Mouse (Mus musculus) cerebellum, adult 2 months (tissue): ENCODE data around the gene Stx4a.

Experiments
- CTCF ChIP-seq: fragments of 200-500 bp; IDR thresholded peaks from 2 replicates; pipeline ENCODE4 v1.5.1; 2011; ENCODE audit warnings: low read depth, mild to moderate bottlenecking, control low read depth, low read length, moderate library complexity, borderline replicate concordance; ENCODE audit not compliant: insufficient read depth
- POLR2A ChIP-seq: fragments of 200-500 bp; IDR thresholded peaks from 2 replicates; pipeline ENCODE4 v1.6.1; 2011; ENCODE audit warnings: low read length, control low read depth, borderline replicate concordance; ENCODE audit not compliant: insufficient read depth

GRCm38 (mm10) chr7:127876467-127877348 is 52.6 kb downstream of the Stx4a start, which contains the start of gene Zfp668:
- TF ChIP-seq CTCF, result no peak
- TF ChIP-seq POLR2A, result peak; percentile 57; the same call in 1 of the 2 replicates
